Mouse (Mus musculus): ENCODE measurements around the gene Pnma3. TPM values are rescaled to one million over a fixed set of nuclear protein-coding genes. Genes with fewer than 3 reads are reported as not detected.
"Not testable (repeated sequence)": the region's sequence is repeated elsewhere in the genome, so short reads cannot be mapped to it uniquely, and the experiment has no call there.

The Pnma3 gene
- not detected in 2 replicates for polyA plus RNA-seq (2011; ENCODE audit: insufficient read length, low read depth, missing spikeins)

DNA sequence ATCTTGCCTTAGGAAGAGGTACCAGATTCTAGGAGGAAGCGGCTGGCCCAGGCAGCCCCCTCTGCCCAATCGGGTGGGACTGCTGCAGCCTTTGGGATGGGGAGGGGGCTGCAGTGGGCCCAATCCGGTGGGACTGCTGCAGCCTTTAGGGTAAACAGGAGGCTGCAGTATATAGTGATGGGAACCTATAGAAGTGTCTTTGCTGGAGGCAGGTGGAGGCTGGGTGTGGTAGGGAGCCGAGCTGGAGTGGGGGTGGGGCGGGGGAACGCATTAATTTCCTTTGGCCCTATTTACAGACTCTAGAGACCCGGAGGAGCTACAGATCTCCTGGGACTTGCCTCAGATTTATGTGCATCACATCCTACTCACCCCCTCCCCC, at the start of gene Pnma3:
Gene Pnma3, plus strand, starts transcription at position 373 of the 379 bp plus-strand sequence.
- Histone ChIP-seq H3K4me1 (ENCODE audit: control insufficient read depth, insufficient read depth, low read length) (no peaks in the 10 kb centered on the region), H3K4me3 (ENCODE audit: insufficient read depth, low read length) (no peak within 1 kb of the TSS), H3K27ac (ENCODE audit: insufficient read depth, low read length) (no peak within 1 kb of the TSS)
- TF ChIP-seq POLR2A (IDR thresholded peaks at IDR 0.05; ENCODE audit: low read depth, low read length) = no peak

DNA sequence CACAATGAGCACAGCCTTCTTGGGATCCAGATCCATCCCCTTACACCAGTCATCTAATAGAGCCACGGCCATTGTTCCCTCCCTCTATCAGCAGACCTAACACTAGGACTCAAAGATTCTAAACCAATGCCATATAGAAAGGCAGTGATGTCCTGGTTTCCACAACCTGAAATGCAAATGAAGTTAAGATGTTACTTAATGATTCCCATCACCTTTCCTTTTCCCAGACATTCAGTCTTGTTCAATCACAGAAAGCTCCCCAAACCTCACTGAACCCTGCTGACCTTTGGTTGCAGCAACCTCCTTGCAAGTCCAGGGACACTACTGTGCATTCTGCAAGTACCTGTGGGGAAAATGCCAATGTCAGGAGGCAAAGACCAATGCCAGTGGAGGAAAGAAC, 27.6 kb upstream of the Pnma3 start, which contains the start of gene Pnma5:
Gene Pnma5, minus strand, starts transcription at position 101 of the 400 bp plus-strand sequence.
- H3K4me3 ChIP-seq (ENCODE audit: insufficient read depth, low read length) = no peak within 1 kb of the TSS
- H3K4me1 ChIP-seq (ENCODE audit: control insufficient read depth, insufficient read depth, low read length) = no peaks in the 10 kb centered on the region
- no peak within 1 kb of the TSS for H3K27ac ChIP-seq (ENCODE audit: insufficient read depth, low read length)
- TF ChIP-seq POLR2A (IDR thresholded peaks at IDR 0.05; ENCODE audit: low read depth, low read length) (no peak), CTCF (IDR thresholded peaks at IDR 0.05; ENCODE audit: borderline replicate concordance, insufficient read depth, low read length) (no peak)

DNA sequence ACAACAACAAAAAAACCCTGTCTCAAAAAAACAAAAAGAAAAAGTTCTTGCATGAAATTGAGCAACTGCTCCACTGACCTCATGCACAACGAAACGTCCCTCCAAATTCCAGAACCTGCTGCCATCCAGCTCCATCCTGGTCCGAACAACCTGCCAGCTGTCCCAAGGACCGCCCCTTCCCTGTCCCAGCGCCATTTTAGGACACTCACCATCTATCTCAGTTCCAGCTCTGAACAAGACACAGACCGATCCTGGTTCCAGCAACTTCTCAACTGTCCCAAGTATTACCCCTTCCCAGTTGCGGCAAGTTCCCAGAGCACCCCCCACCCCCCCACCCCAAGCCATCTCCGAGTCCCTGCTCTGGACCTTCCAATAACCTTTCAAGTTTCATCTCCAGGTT, 25.8 kb upstream of the Pnma3 start:
- no peak overlapping the region for H3K4me3 ChIP-seq (ENCODE audit: insufficient read depth, low read length)
- no peaks in the 10 kb centered on the region for H3K4me1 ChIP-seq (ENCODE audit: control insufficient read depth, insufficient read depth, low read length)
- TF ChIP-seq CTCF (IDR thresholded peaks at IDR 0.05; ENCODE audit: borderline replicate concordance, insufficient read depth, low read length) (no peak), POLR2A (IDR thresholded peaks at IDR 0.05; ENCODE audit: low read depth, low read length) (no peak)
- H3K27ac ChIP-seq (ENCODE audit: insufficient read depth, low read length) = no peak overlapping the region

- H3K27ac ChIP-seq (ENCODE audit: insufficient read depth, low read length) = no peak overlapping the region
- no peaks in the 10 kb centered on the region for H3K4me1 ChIP-seq (ENCODE audit: control insufficient read depth, insufficient read depth, low read length)
- TF ChIP-seq POLR2A (IDR thresholded peaks at IDR 0.05; ENCODE audit: low read depth, low read length) (no peak), CTCF (IDR thresholded peaks at IDR 0.05; ENCODE audit: borderline replicate concordance, insufficient read depth, low read length) (no peak)
- H3K4me3 ChIP-seq (ENCODE audit: insufficient read depth, low read length) = no peak overlapping the region
These were observed 24.9 kb upstream of the Pnma3 start for GRCm38 (mm10) chrX:73039666-73040065.

GRCm38 (mm10) chrX:73053860-73054563, 10.6 kb upstream of the Pnma3 start:
- no peak overlapping the region for H3K4me3 ChIP-seq (ENCODE audit: insufficient read depth, low read length)
- no peak for TF ChIP-seq POLR2A (IDR thresholded peaks at IDR 0.05; ENCODE audit: low read depth, low read length)
- TF ChIP-seq CTCF (IDR thresholded peaks at IDR 0.05; ENCODE audit: borderline replicate concordance, insufficient read depth, low read length) = peak; percentile 86
- H3K4me1 ChIP-seq (ENCODE audit: control insufficient read depth, insufficient read depth, low read length) = no peaks in the 10 kb centered on the region
- H3K27ac ChIP-seq (ENCODE audit: insufficient read depth, low read length) = no peak overlapping the region

GRCm38 (mm10) chrX:73061528-73061927, 3.1 kb upstream of the Pnma3 start:
- no peaks in the 10 kb centered on the region for H3K4me1 ChIP-seq (ENCODE audit: control insufficient read depth, insufficient read depth, low read length)
- H3K27ac ChIP-seq (ENCODE audit: insufficient read depth, low read length) = no peak overlapping the region
- no peak for TF ChIP-seq POLR2A (IDR thresholded peaks at IDR 0.05; ENCODE audit: low read depth, low read length)
- no peak for TF ChIP-seq CTCF (IDR thresholded peaks at IDR 0.05; ENCODE audit: borderline replicate concordance, insufficient read depth, low read length)
- H3K4me3 ChIP-seq (ENCODE audit: insufficient read depth, low read length) = no peak overlapping the region

DNA sequence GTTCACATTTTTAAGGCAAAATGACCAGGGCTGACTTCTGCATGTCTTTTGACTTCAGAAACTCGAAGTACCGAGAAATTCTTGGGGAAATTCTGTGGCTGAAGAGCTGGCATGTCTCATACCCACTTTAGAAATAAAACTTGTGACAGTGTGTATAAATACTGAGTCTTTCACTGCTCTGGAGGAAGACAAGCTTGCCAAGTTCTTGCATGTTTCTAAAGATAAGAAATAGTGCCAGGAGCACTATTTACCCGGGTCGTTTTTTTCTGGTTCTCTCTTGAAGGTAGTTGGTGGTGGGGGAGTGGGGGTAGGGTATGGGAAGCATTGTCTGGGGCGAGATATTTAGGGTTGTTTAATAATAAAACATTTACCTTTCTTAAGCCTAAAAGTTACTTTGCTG, 2.3 kb upstream of the Pnma3 start:
- no peak overlapping the region for H3K27ac ChIP-seq (ENCODE audit: insufficient read depth, low read length)

GRCm38 (mm10) chrX:73063512-73064414, 824 bp upstream of the Pnma3 start:
- no peak overlapping the region for H3K4me3 ChIP-seq (ENCODE audit: insufficient read depth, low read length)
- no peaks in the 10 kb centered on the region for H3K4me1 ChIP-seq (ENCODE audit: control insufficient read depth, insufficient read depth, low read length)
- H3K27ac ChIP-seq (ENCODE audit: insufficient read depth, low read length) = no peak overlapping the region
- no peak for TF ChIP-seq CTCF (IDR thresholded peaks at IDR 0.05; ENCODE audit: borderline replicate concordance, insufficient read depth, low read length)
- TF ChIP-seq POLR2A (IDR thresholded peaks at IDR 0.05; ENCODE audit: low read depth, low read length) = no peak

More for the DNA sequence above, 2.3 kb upstream of the Pnma3 start:
- no peak for TF ChIP-seq POLR2A (IDR thresholded peaks at IDR 0.05; ENCODE audit: low read depth, low read length)
- TF ChIP-seq CTCF (IDR thresholded peaks at IDR 0.05; ENCODE audit: borderline replicate concordance, insufficient read depth, low read length) = no peak
- no peak overlapping the region for H3K4me3 ChIP-seq (ENCODE audit: insufficient read depth, low read length)
- no peaks in the 10 kb centered on the region for H3K4me1 ChIP-seq (ENCODE audit: control insufficient read depth, insufficient read depth, low read length)

DNA sequence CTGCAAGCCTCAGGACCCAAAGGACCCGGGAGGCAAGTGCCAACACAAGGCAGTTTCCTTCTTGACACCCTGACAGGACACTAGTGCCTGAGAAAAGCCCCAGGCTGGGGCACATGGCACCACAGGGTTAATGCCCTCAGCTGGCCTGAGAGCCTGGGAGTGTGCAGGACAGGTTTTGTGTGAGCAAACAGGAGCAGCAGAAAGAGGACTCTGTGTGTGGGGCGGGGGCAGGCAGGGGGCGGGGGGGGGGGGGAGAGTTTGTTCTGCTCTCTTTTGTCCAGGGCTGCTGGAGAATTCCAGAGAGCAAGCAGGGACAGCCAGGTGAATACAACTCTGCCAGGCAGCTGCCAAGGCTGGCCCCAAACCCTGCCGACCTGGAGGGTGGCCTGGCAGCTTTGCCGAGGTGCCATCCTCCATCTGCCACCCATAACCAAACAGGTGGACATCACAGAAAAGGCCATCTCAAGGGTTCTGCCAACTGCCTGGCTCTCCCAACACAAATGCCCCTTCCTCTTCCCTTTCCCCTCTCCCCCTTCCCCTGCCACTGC, 2.3 kb downstream of the Pnma3 start:
- not testable (repeated sequence) for H3K27ac ChIP-seq (ENCODE audit: insufficient read depth, low read length)

GRCm38 (mm10) chrX:73082267-73083055, 17.9 kb downstream of the Pnma3 start, which contains the start of gene Xlr4a:
Xlr4a (minus strand) TSS chrX:73082478.
- not testable (repeated sequence) for H3K4me3 ChIP-seq (ENCODE audit: insufficient read depth, low read length); H3K27ac ChIP-seq (ENCODE audit: insufficient read depth, low read length); H3K4me1 ChIP-seq (ENCODE audit: control insufficient read depth, insufficient read depth, low read length)

More for the DNA sequence above, 2.3 kb downstream of the Pnma3 start:
- not testable (repeated sequence) for H3K4me1 ChIP-seq (ENCODE audit: control insufficient read depth, insufficient read depth, low read length); H3K4me3 ChIP-seq (ENCODE audit: insufficient read depth, low read length)

DNA sequence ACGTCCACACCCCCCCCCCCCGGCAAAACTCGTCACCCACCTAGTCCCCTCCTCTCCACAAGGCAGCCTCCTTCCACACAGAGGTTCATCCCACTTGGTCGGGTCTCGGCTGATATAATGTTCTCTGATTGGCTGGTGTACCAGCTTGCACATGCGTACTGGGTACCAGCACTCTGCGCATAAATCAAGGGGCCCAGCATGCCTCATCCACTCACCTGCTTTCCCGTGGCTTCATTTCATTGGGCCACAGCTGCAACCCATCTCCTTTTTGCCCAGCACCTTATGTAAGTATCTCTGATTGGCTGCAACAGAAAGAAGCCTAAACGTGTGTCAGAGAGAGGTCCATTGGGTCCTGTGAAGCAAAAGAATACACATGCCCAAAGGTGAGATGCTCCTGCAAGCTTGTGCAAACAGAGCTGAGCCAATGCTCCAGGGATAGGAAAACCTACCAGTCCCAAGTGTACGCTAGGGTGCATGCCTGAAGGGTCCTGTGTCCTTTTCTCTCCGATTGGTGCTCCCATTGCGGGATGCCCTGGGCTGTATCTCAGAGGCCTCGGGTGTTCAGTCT, 32.4 kb downstream of the Pnma3 start, which contains the start of gene Xlr3a:
Gene Xlr3a, minus strand, starts transcription at position 155 of the 568 bp plus-strand sequence.
- not testable (repeated sequence) for H3K4me1 ChIP-seq (ENCODE audit: control insufficient read depth, insufficient read depth, low read length); H3K4me3 ChIP-seq (ENCODE audit: insufficient read depth, low read length); H3K27ac ChIP-seq (ENCODE audit: insufficient read depth, low read length)

DNA sequence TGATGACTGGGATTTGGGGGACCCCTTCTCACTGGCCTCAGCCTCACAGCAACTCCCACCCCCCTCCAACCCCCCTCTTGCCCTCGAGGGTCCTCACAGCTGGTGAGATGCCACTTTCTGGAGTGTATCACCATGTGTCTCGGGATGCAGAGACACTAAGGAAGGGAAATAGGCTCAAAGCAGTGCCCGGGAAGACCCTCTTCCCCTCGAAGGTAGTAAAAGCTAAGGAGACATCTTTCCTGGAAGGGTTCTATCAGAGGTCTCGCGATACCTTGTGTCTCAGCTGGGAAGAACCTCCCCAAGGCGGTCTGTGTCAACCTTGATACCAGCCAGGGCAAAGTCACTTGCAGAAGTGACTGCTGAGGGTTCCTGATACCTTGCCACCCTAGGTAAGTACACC, 52.2 kb downstream of the Pnma3 start, which contains the start of gene Gm14685:
Gene Gm14685, plus strand, starts transcription at position 301 of the 400 bp plus-strand sequence.
- H3K27ac ChIP-seq (ENCODE audit: insufficient read depth, low read length); H3K4me1 ChIP-seq (ENCODE audit: control insufficient read depth, insufficient read depth, low read length): not testable (repeated sequence)

More for the DNA sequence above, 52.2 kb downstream of the Pnma3 start, which contains the start of gene Gm14685:
- H3K4me3 ChIP-seq (ENCODE audit: insufficient read depth, low read length) = not testable (repeated sequence)
